Mouse (Mus musculus) gastrocnemius, postnatal 14 days (tissue): Measurements from ENCODE around the gene Cacna1i. TPM values are rescaled to one million over a fixed set of nuclear protein-coding genes. Genes with fewer than 3 reads are reported as not detected.

Experiments
- DNase-seq: peaks from one replicate; pipeline ENCODE4 v3.0.0; 2021; ENCODE audit warnings: mixed read lengths
- intact Hi-C: fragments of 180-260 bp; cut with DNase I; formaldehyde crosslinking; loops from one replicate; pipeline ENCODE4 v1.15.1; 2025; ENCODE audit warnings: low total_unique reads
- total RNA-seq, 2 experiments: library from RNA; stranded (reverse); gene quantifications; 2 replicates each; pipeline ENCODE4 v1.2.3; 2021

Gene Cacna1i
- total RNA-seq, 2 experiments from 2014 or later, result 0.02 to 0.07 TPM

GRCm38 (mm10) chr15:80445956-80446687, 159.1 kb downstream of the Cacna1i start:
- no peak for DNase-seq
- intact Hi-C loops, result no loop called here

Other genes with a start within 250 kb of the Cacna1i start
- gene Syngr1, start 195.9 kb upstream of the Cacna1i start, total RNA-seq, result 10 to 100 TPM; 16.6 to 20.1 TPM
- 100 to 1,000 TPM; 129 to 167 TPM for gene Rpl3, start 195.4 kb upstream of the Cacna1i start, total RNA-seq
- 10 to 100 TPM; 13.1 to 15.1 TPM for gene Tab1, start 154.1 kb upstream of the Cacna1i start, total RNA-seq
- 1 to 10 TPM; 1.3 to 3.1 TPM for gene Mgat3, start 113.5 kb upstream of the Cacna1i start, total RNA-seq
- 10 to 100 TPM; 20.7 TPM for gene Mief1, start 53.2 kb upstream of the Cacna1i start, total RNA-seq
- gene AC140267.1, start 51.4 kb upstream of the Cacna1i start, total RNA-seq, result 1 to 10 TPM; 2.2 to 6.2 TPM
- gene Atf4, start 32.1 kb upstream of the Cacna1i start, total RNA-seq, result 100 to 1,000 TPM; 101 to 102 TPM
- 10 to 100 TPM; 15.8 to 17.7 TPM for gene Rps19bp1, start 22.9 kb upstream of the Cacna1i start, total RNA-seq